Mouse (Mus musculus) intestine, embryonic 16.5 days (tissue): ENCODE measurements around the gene Rab3c. TPM values are rescaled to one million over a fixed set of nuclear protein-coding genes. Genes with fewer than 3 reads are reported as not detected.

ENCODE experiments used
- ATAC-seq: fragments of 200-750 bp; cut with Nextera tagmentation; 2 replicates; pipeline ENCODE4 v1.8.0; 2017; ENCODE audit warnings: moderate TSS enrichment, moderate library complexity
- H3K27ac ChIP-seq: fragments of 300-500 bp; sonication (generic); 2 replicates; pipeline ENCODE4 v1.5.1; 2014; ENCODE audit warnings: mild to moderate bottlenecking, low read length
- H3K27me3 ChIP-seq: fragments of 300-500 bp; sonication (generic); replicated peaks from 2 replicates; pipeline ENCODE4 v1.6.1; 2014; ENCODE audit warnings: low read length, control low read depth, mixed read lengths; ENCODE audit not compliant: control insufficient read depth, insufficient read depth
- H3K36me3 ChIP-seq: fragments of 300-500 bp; sonication (generic); 2 replicates; pipeline ENCODE4 v1.6.1; 2014; ENCODE audit warnings: low read length, control low read depth; ENCODE audit not compliant: control insufficient read depth, insufficient read depth
- H3K4me1 ChIP-seq: fragments of 300-500 bp; sonication (generic); 2 replicates; pipeline ENCODE4 v1.6.1; 2014; ENCODE audit warnings: low read length, control low read depth, mixed read lengths; ENCODE audit not compliant: control insufficient read depth, insufficient read depth
- H3K4me2 ChIP-seq: fragments of 300-500 bp; sonication (generic); 2 replicates; pipeline ENCODE4 v1.6.1; 2014; ENCODE audit warnings: low read depth, low read length, control low read depth
- H3K4me3 ChIP-seq: fragments of 300-500 bp; sonication (generic); 2 replicates; pipeline ENCODE4 v1.5.1; 2014; ENCODE audit warnings: mild to moderate bottlenecking, low read length
- H3K9ac ChIP-seq: fragments of 300-500 bp; sonication (generic); 2 replicates; pipeline ENCODE4 v1.6.1; 2014; ENCODE audit warnings: low read depth, low read length
- H3K9me3 ChIP-seq: fragments of 300-500 bp; sonication (generic); 2 replicates; pipeline ENCODE4 v1.6.1; 2016; ENCODE audit warnings: low read length, control low read depth; ENCODE audit not compliant: control insufficient read depth
- WGBS: fragments of 180-500 bp; shearing (Covaris S2); extraction: QIAGEN DNeasy Blood & Tissue Kit; methylation state at CpG from one replicate; pipeline ENCODE4 v1.1.7; 2014; 5-methylcytosine and 5-hydroxymethylcytosine counted together
- polyA plus RNA-seq: library from polyadenylated mRNA; unstranded; fragments of >200 nt; fragmentation: Nextera tagmentation; extraction: Ambion mirVana; gene quantifications from 2 replicates; pipeline ENCODE4 v1.2.1, GENCODE M21; 2015

Gene Rab3c
- 4.1 and 5.2 TPM in 2 replicates for polyA plus RNA-seq

DNA sequence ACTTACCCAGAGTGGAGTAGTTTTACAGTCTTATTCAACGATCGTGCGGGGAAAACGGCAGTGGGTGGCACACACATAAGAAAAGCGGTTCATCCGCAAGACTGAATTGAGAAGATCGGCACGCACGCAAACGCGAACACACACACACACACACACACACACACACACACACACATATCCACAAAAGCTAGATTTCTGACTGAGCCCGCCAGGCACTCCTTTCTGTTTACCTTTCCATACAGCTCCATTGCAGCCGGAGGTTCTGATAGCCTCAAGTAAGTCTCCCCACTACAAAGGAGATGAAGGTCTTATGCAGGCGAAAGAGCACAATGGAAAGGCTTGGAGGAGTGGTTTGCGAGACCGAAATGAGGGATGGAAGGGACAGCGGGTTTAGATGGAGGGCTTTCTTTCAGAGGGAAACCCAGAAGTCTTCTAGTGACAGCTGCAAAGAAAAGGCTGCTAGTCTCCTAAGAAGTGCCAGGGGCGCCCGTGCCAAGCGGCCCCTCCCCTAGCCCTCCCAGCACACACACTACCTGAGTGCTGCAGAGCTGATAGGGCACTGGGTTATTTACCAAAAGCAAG, at the start of gene Rab3c:
TSS of gene Rab3c (minus strand) at position 434 of the 582 bp plus-strand sequence.
- ATAC-seq: peak; percentile 68
- peak within 1 kb of the TSS; percentile 83 for H3K4me2 ChIP-seq
- H3K27ac ChIP-seq: no peak within 1 kb of the TSS
- peak within 1 kb of the TSS; percentile 50 for H3K4me3 ChIP-seq
- no peaks in the 10 kb centered on the region for H3K9me3 ChIP-seq
- no peaks in the 10 kb centered on the region for H3K36me3 ChIP-seq
- H3K27me3 ChIP-seq: peaks cover 7% of the 10 kb centered on the region; the same call in 1 of the 2 replicates
- H3K4me1 ChIP-seq: peaks cover 9% of the 10 kb centered on the region
- under 1% methylated on average over 20 of the region's 20 CpGs for WGBS
- H3K9ac ChIP-seq: no peak within 1 kb of the TSS

- Histone ChIP-seq H3K4me3 (no peak overlapping the region), H3K9me3 (no peaks in the 10 kb centered on the region), H3K27ac (no peak overlapping the region), H3K27me3 (no peaks in the 10 kb centered on the region), H3K36me3 (no peaks in the 10 kb centered on the region), H3K4me1 (no peaks in the 10 kb centered on the region), H3K9ac (no peak overlapping the region), H3K4me2 (no peak overlapping the region)
- ATAC-seq: no peak
- 57% methylated on average over 4 of the region's 4 CpGs for WGBS
Measured at GRCm38 (mm10) chr13:110318746-110319145, 38.0 kb upstream of the Rab3c start.

DNA sequence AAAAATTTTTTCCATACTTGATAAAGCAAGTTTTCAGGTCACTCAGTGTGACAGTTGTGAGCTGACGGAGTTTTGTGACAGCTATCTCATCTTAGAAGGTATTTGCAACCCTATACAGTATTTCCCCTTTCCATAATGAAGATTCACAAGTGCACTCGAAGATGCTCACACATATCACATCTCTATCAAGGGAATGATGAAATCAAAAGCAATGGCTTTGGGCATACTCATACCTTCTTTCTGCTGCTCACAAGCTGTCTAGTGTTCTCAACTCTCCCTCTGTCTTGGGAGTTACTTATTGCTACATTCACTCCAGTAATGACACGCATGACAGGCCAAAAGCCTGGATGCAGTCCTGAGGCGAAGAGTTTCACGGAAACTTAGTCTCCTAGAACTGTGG, 26.4 kb upstream of the Rab3c start:
- no peak overlapping the region for H3K4me3 ChIP-seq
- no peak overlapping the region for H3K4me2 ChIP-seq
- H3K9me3 ChIP-seq: no peaks in the 10 kb centered on the region
- no peak overlapping the region for H3K9ac ChIP-seq
- no peaks in the 10 kb centered on the region for H3K36me3 ChIP-seq
- 90% methylated on average over 5 of the region's 5 CpGs for WGBS
- no peaks in the 10 kb centered on the region for H3K4me1 ChIP-seq
- H3K27ac ChIP-seq: no peak overlapping the region
- no peak for ATAC-seq
- no peaks in the 10 kb centered on the region for H3K27me3 ChIP-seq

GRCm38 (mm10) chr13:110297112-110297511, 16.3 kb upstream of the Rab3c start:
- H3K4me3 ChIP-seq: no peak overlapping the region
- H3K9ac ChIP-seq: no peak overlapping the region
- H3K4me1 ChIP-seq: no peaks in the 10 kb centered on the region
- H3K27ac ChIP-seq: no peak overlapping the region
- no peak overlapping the region for H3K4me2 ChIP-seq
- 58% methylated on average over 4 of the region's 4 CpGs for WGBS
- no peaks in the 10 kb centered on the region for H3K9me3 ChIP-seq
- no peaks in the 10 kb centered on the region for H3K36me3 ChIP-seq
- no peak for ATAC-seq
- H3K27me3 ChIP-seq: no peaks in the 10 kb centered on the region

GRCm38 (mm10) chr13:110288499-110288898, 7.7 kb upstream of the Rab3c start:
- Histone ChIP-seq H3K27ac (no peak overlapping the region), H3K36me3 (no peaks in the 10 kb centered on the region), H3K27me3 (no peaks in the 10 kb centered on the region), H3K4me1 (no peaks in the 10 kb centered on the region), H3K4me3 (no peak overlapping the region), H3K9me3 (no peaks in the 10 kb centered on the region), H3K9ac (no peak overlapping the region), H3K4me2 (no peak overlapping the region)
- ATAC-seq: no peak
- 68% methylated on average over 3 of the region's 3 CpGs for WGBS

DNA sequence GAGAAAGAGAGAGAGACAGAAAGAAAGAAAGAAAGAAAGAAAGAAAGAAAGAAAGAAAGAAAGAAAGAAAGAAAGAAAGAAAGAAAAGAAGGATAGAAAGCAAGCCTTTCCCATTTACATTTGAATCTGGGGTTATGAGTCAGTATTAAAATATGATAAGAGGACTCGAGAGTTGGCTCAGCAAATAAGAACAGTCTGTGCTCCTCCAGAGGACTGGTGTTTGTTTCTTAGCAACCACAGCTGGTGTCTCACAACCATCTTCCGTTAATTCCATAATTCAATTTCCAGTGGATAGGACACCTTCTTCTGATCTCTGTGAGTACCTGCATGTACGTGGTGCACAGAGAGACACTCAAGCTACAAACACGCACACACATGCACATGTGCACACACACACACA, 3.0 kb upstream of the Rab3c start:
- no peaks in the 10 kb centered on the region for H3K36me3 ChIP-seq
- no peak overlapping the region for H3K9ac ChIP-seq
- H3K4me3 ChIP-seq: no peak overlapping the region
- no peak for ATAC-seq
- H3K27me3 ChIP-seq: peaks cover 7% of the 10 kb centered on the region; the same call in 1 of the 2 replicates
- H3K27ac ChIP-seq: no peak overlapping the region
- no peak overlapping the region for H3K4me2 ChIP-seq
- 69% methylated on average over 4 of the region's 4 CpGs for WGBS
- no peaks in the 10 kb centered on the region for H3K9me3 ChIP-seq
- peaks cover 9% of the 10 kb centered on the region for H3K4me1 ChIP-seq

DNA sequence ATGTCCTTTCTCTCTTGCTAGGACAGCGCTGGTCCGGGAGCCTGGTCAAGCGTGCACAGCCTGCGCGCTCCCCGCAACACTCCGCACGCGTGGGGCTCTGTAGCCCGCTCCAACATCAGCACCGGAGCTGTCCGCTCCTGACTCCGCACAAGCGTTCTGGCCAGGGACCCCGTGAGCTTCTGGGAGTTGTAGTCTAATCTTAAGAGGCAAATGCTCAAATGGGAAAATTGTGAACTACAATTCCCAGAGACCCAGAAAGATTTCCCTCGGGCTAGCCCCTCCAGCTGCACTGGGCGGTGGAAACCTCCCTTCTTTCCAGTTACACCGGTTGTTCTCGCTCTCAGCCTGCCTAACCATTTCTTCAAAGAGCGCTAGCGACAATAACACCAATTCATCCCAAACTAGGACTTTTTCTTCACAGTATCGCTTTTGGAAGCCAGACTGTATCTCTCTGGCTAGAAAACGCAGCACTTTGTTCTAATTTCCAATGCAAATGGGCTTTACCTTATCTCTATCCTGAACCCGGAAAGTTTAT, 701 bp downstream of the Rab3c start:
- peak overlapping the region; percentile 50 for H3K4me3 ChIP-seq
- under 1% methylated on average over 24 of the region's 24 CpGs for WGBS
- H3K27ac ChIP-seq: no peak overlapping the region
- no peaks in the 10 kb centered on the region for H3K9me3 ChIP-seq
- H3K4me2 ChIP-seq: peak overlapping the region; percentile 83
- no peaks in the 10 kb centered on the region for H3K36me3 ChIP-seq
- peak; percentile 99 for ATAC-seq
- peaks cover 9% of the 10 kb centered on the region for H3K4me1 ChIP-seq
- H3K27me3 ChIP-seq: peaks cover 7% of the 10 kb centered on the region; the same call in 1 of the 2 replicates
- no peak overlapping the region for H3K9ac ChIP-seq

- Histone ChIP-seq H3K9me3 (no peaks in the 10 kb centered on the region), H3K4me2 (no peak overlapping the region), H3K9ac (no peak overlapping the region), H3K4me3 (no peak overlapping the region), H3K36me3 (no peaks in the 10 kb centered on the region), H3K4me1 (peaks cover 9% of the 10 kb centered on the region), H3K27me3 (peaks cover 7% of the 10 kb centered on the region; the same call in 1 of the 2 replicates), H3K27ac (no peak overlapping the region)
- no peak for ATAC-seq
- WGBS: 55% methylated on average over 9 of the region's 9 CpGs
Measured at GRCm38 (mm10) chr13:110278976-110279736, 1.6 kb downstream of the Rab3c start.

GRCm38 (mm10) chr13:110277709-110278108, 3.1 kb downstream of the Rab3c start:
- Histone ChIP-seq H3K4me2 (no peak overlapping the region), H3K36me3 (no peaks in the 10 kb centered on the region), H3K27me3 (peaks cover 7% of the 10 kb centered on the region; the same call in 1 of the 2 replicates), H3K9ac (no peak overlapping the region), H3K27ac (no peak overlapping the region), H3K4me3 (no peak overlapping the region), H3K9me3 (no peaks in the 10 kb centered on the region), H3K4me1 (peaks cover 9% of the 10 kb centered on the region)
- ATAC-seq: no peak
